Mouse (Mus musculus) liver, postnatal 0 days (tissue): Measurements from ENCODE around the gene Thbd.

ENCODE experiments used
- CTCF ChIP-seq: sonication (generic); IDR thresholded peaks from 2 replicates; pipeline ENCODE4 v1.5.1; 2016; ENCODE audit warnings: antibody characterized with exemption, low read depth
- EP300 ChIP-seq: IDR thresholded peaks from 2 replicates; pipeline ENCODE4 v1.6.1; 2016; ENCODE audit warnings: antibody characterized with exemption, low read depth, mild to moderate bottlenecking

DNA sequence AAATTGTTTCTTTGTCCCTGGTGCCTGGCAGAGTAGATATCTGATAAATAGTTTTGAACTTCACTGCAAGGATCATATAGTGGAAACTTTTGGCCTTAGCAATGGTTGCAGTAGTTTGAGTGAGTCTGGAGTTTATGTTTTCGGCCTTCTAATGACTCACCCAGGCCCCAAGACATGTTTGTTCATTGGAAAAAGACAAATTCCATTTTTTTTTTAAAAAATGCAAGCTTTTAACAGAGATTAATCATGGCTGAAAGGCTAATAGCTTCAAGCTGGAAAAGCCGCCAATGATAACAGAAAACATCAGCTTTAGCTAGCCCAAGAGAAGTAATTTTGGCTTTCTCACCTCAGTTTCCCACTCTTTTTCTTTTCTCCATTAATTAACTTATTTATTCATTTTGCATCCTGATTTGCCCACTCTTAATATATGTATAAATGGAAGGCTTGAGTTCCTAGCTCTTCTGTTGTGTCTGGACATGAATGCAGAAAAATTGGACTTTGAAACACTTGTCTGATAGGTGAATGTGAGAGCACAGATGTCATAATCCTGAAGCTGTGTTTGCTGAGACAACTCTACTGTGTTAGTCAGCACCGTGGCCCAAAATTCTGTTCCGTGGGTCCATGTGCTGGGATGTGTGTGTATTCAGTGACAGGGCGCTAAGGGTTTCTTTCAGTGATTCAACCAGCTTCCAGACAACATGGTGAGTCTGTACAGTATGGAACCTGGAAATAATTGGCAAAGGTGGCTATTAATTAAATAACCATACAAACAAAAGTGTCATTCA lies 8.9 kb downstream of the Thbd start:
- no peak for TF ChIP-seq CTCF
- TF ChIP-seq EP300, result no peak
